Mouse (Mus musculus) cerebellum, adult 8-10 months (tissue): ENCODE results near the gene Fam214a.
A peak's percentile ranks its signal among the peaks of the same experiment; 100 is the strongest.
"Not testable (repeated sequence)": the region's sequence is repeated elsewhere in the genome, so short reads cannot be mapped to it uniquely, and the experiment has no call there.

Experiments
- DNase-seq: peaks from one replicate; pipeline ENCODE4 v3.0.0; 2022

Gene Fam214a

GRCm38 (mm10) chr9:74982722-74983121 lies 30.0 kb downstream of the Fam214a start:
- not testable (repeated sequence) for DNase-seq

GRCm38 (mm10) chr9:74985173-74985715 lies 32.6 kb downstream of the Fam214a start:
- DNase-seq, result no peak

- DNase-seq, result no peak
Measured at GRCm38 (mm10) chr9:74985770-74986169, 33.1 kb downstream of the Fam214a start.

- DNase-seq, result no peak
Measured at GRCm38 (mm10) chr9:74988893-74989460, 36.3 kb downstream of the Fam214a start.

GRCm38 (mm10) chr9:74989990-74990389 lies 37.3 kb downstream of the Fam214a start:
- DNase-seq, result no peak

- no peak for DNase-seq
Measured at GRCm38 (mm10) chr9:74994611-74995257, 42.0 kb downstream of the Fam214a start.

GRCm38 (mm10) chr9:74996349-74996748 lies 43.7 kb downstream of the Fam214a start:
- DNase-seq, result no peak

- no peak for DNase-seq
Measured at GRCm38 (mm10) chr9:74997976-74998375, 45.3 kb downstream of the Fam214a start.

- no peak for DNase-seq
Measured at GRCm38 (mm10) chr9:75001006-75001405, 48.3 kb downstream of the Fam214a start.

GRCm38 (mm10) chr9:75001611-75002204 lies 49.0 kb downstream of the Fam214a start:
- peak; percentile 47 for DNase-seq

- no peak for DNase-seq
Measured at GRCm38 (mm10) chr9:75002262-75002661, 49.6 kb downstream of the Fam214a start.

GRCm38 (mm10) chr9:75004203-75004602 lies 51.5 kb downstream of the Fam214a start:
- no peak for DNase-seq

GRCm38 (mm10) chr9:75016591-75016990 lies 63.9 kb downstream of the Fam214a start:
- DNase-seq, result no peak

GRCm38 (mm10) chr9:75019181-75019580 lies 66.5 kb downstream of the Fam214a start:
- DNase-seq, result no peak

- no peak for DNase-seq
Measured at GRCm38 (mm10) chr9:75019592-75019991, 66.9 kb downstream of the Fam214a start.

GRCm38 (mm10) chr9:75020561-75020960 lies 67.9 kb downstream of the Fam214a start:
- DNase-seq, result no peak

GRCm38 (mm10) chr9:75022546-75022945 lies 69.9 kb downstream of the Fam214a start:
- DNase-seq, result no peak

GRCm38 (mm10) chr9:75023150-75023894 lies 70.6 kb downstream of the Fam214a start:
- DNase-seq, result no peak

- no peak for DNase-seq
Measured at GRCm38 (mm10) chr9:75024089-75024488, 71.4 kb downstream of the Fam214a start.

GRCm38 (mm10) chr9:75025689-75026088 lies 73.0 kb downstream of the Fam214a start:
- DNase-seq, result no peak

GRCm38 (mm10) chr9:75032408-75032807 lies 79.7 kb downstream of the Fam214a start:
- no peak for DNase-seq

- no peak for DNase-seq
Measured at GRCm38 (mm10) chr9:75033141-75033540, 80.5 kb downstream of the Fam214a start.

- DNase-seq, result no peak
Measured at GRCm38 (mm10) chr9:75034691-75035090, 82.0 kb downstream of the Fam214a start.
